In genomic region chr4:144928693-144929436, GRCm38 (mm10) we compare ENCODE assay signal across 18 mouse cellular contexts. TPM values are rescaled to one million over a fixed set of nuclear protein-coding genes. Genes with fewer than 3 reads are reported as not detected.
DNase-seq lines count a peak whose midpoint lies in the region; ATAC-seq lines count a peak whose summit lies in the region.
"Had no signal": no experiment of that assay in that cellular context is flagged by ENCODE, and none has a peak within 500 bp of the region (broad histone marks: within the 10 kb centered on the region; RNA-seq: fewer than 3 reads in every experiment).

No protein-coding gene starts in this region.

- DNase-seq in heart, postnatal 10 days, result no peak
- no peak for DNase-seq in kidney, adult 8-10 months
- peak; percentile 18 for DNase-seq in ES-CJ7 (ENCODE audit: low read depth, low spot score)
- DNase-seq in adipocyte (ENCODE audit: low spot score), result peak; percentile 57
- no peak for DNase-seq in layer of hippocampus, postnatal 14 days (ENCODE audit: low spot score in 2 of 2)
- DNase-seq in thymus, postnatal 36 days, result no peak
- DNase-seq: gastrocnemius, postnatal 14 days; liver, embryonic 13.5 days; right cerebral cortex, adult 18-20 months; spleen, adult 18-20 months; thymus, postnatal 14 days had no signal

- H3K9me3 ChIP-seq in heart, embryonic 16.5 days (replicated peaks; ENCODE audit: control insufficient read depth, low read length), result no peaks in the 10 kb centered on the region
- H3K9me3 ChIP-seq in kidney, embryonic 15.5 days (replicated peaks), result no peaks in the 10 kb centered on the region
- H3K9me3 ChIP-seq: heart, embryonic 13.5 days; liver, embryonic 13.5 days; stomach, embryonic 15.5 days had no signal

- 75% methylated on average over 5 of the region's 5 CpGs for WGBS in heart, embryonic 16.5 days
- 84% methylated on average over 5 of the region's 5 CpGs for WGBS in kidney, embryonic 15.5 days

- H3K4me3 ChIP-seq in heart, embryonic 16.5 days (ENCODE audit: low read length), result no peak overlapping the region
- H3K4me3 ChIP-seq in kidney, embryonic 15.5 days (replicated peaks), result no peak overlapping the region
- H3K4me3 ChIP-seq: heart, embryonic 13.5 days; layer of hippocampus, adult 2 months; liver, embryonic 13.5 days; midbrain, embryonic 10.5 days; stomach, embryonic 15.5 days had no signal

- no peak for ATAC-seq in heart, embryonic 16.5 days (replicated peaks; ENCODE audit: extremely low read depth, insufficient read depth, low FRiP score)
- ATAC-seq in kidney, embryonic 15.5 days (replicated peaks; ENCODE audit: low FRiP score), result no peak
- ATAC-seq: activated CD4-positive, CD25-positive, alpha-beta regulatory T cell, adult 4 months had no signal

- H3K27me3 ChIP-seq in heart, embryonic 16.5 days (ENCODE audit: control insufficient read depth, insufficient read depth, low read length), result no peaks in the 10 kb centered on the region
- H3K27me3 ChIP-seq in kidney, embryonic 15.5 days, result no peaks in the 10 kb centered on the region
- H3K27me3 ChIP-seq: liver, embryonic 13.5 days; stomach, embryonic 15.5 days had no signal

- no peak overlapping the region for H3K9ac ChIP-seq in heart, embryonic 16.5 days (ENCODE audit: low read length)
- no peak overlapping the region for H3K9ac ChIP-seq in kidney, embryonic 15.5 days
- H3K9ac ChIP-seq: liver, embryonic 13.5 days; stomach, embryonic 15.5 days had no signal

- H3K4me1 ChIP-seq in heart, embryonic 16.5 days (ENCODE audit: control insufficient read depth, insufficient read depth, low read length), result peaks cover 29% of the 10 kb centered on the region
- peaks cover 36% of the 10 kb centered on the region for H3K4me1 ChIP-seq in kidney, embryonic 15.5 days
- H3K4me1 ChIP-seq: midbrain, embryonic 10.5 days had no signal

- intact Hi-C loops in heart, postnatal 10 days (cut with DNase I), result loop anchor here (2.0 kb wide), 1 partner anchor 20 kb away; no protein-coding TSS in a partner anchor

- H3K27ac ChIP-seq in heart, embryonic 16.5 days (ENCODE audit: low read length), result peak overlapping the region; percentile 53
- peak overlapping the region; percentile 56 for H3K27ac ChIP-seq in kidney, embryonic 15.5 days
- H3K27ac ChIP-seq: liver, embryonic 13.5 days; midbrain, embryonic 10.5 days had no signal

- H3K4me2 ChIP-seq in heart, embryonic 16.5 days (ENCODE audit: low read depth, low read length), result no peak overlapping the region
- H3K4me2 ChIP-seq in kidney, embryonic 15.5 days, result no peak overlapping the region
- H3K4me2 ChIP-seq: heart, embryonic 13.5 days; liver, embryonic 13.5 days; stomach, embryonic 15.5 days had no signal

- H3K36me3 ChIP-seq in heart, embryonic 16.5 days (ENCODE audit: control insufficient read depth, insufficient read depth), result peaks cover 6% of the 10 kb centered on the region
- peaks cover 36% of the 10 kb centered on the region for H3K36me3 ChIP-seq in kidney, embryonic 15.5 days
- H3K36me3 ChIP-seq: midbrain, embryonic 10.5 days had no signal

RNA-seq across cellular contexts. Expression of gene Dhrs3, which starts 36.2 kb away (rescaled TPM):
- 36.8 and 37.0 TPM in 2 replicates for polyA plus RNA-seq in heart, embryonic 16.5 days (2015; fragmentation: Nextera tagmentation; extraction: Ambion mirVana)
- 10 to 100 TPM; 90.2 to 95.2 TPM for total RNA-seq in heart, postnatal 10 days (2021)
- 207 TPM in 2 replicates for polyA plus RNA-seq in kidney, embryonic 15.5 days (2015; fragmentation: Nextera tagmentation; extraction: Ambion mirVana)
- total RNA-seq in layer of hippocampus, postnatal 14 days (2021), result 10 to 100 TPM; 21.2 to 30.8 TPM

Comparison
In these comparisons a context has a peak if more than half of its experiments do, and no peak if none do; other contexts are left out.
1. DNase-seq: peak in ES-CJ7 (single experiment) and adipocyte (single experiment); none in heart, postnatal 10 days (0 of 2), kidney, adult 8-10 months (0 of 2), layer of hippocampus, postnatal 14 days (0 of 2) and thymus, postnatal 36 days (0 of 2).